Mouse (Mus musculus) spleen, postnatal 10 days (tissue): ENCODE results near the gene 5730596B20Rik.

Source experiments
- DNase-seq, 2 experiments: peaks; one replicate each; pipeline ENCODE4 v3.0.0; 2021 to 2022; ENCODE audit warnings: low spot score in 2 of 2

Gene 5730596B20Rik

GRCm38 (mm10) chr6:52176391-52176790, 907 bp upstream of the 5730596B20Rik start:
- no peak for DNase-seq

GRCm38 (mm10) chr6:52177806-52178205, 508 bp downstream of the 5730596B20Rik start:
- no peak for DNase-seq

GRCm38 (mm10) chr6:52178918-52179665, 1.8 kb downstream of the 5730596B20Rik start:
- DNase-seq = no peak

- no peak for DNase-seq
Measured at GRCm38 (mm10) chr6:52179690-52180089, 2.4 kb downstream of the 5730596B20Rik start.

- DNase-seq = no peak
Measured at GRCm38 (mm10) chr6:52180213-52180710, 3.0 kb downstream of the 5730596B20Rik start.

- DNase-seq = no peak
Measured at GRCm38 (mm10) chr6:52180726-52181125, 3.4 kb downstream of the 5730596B20Rik start.

GRCm38 (mm10) chr6:52182030-52182429, 4.7 kb downstream of the 5730596B20Rik start:
- no peak for DNase-seq

- no peak for DNase-seq
Measured at GRCm38 (mm10) chr6:52182793-52183192, 5.5 kb downstream of the 5730596B20Rik start.

GRCm38 (mm10) chr6:52183311-52184080, 6.2 kb downstream of the 5730596B20Rik start:
- no peak for DNase-seq

GRCm38 (mm10) chr6:52184668-52185067, 7.4 kb downstream of the 5730596B20Rik start:
- no peak for DNase-seq

GRCm38 (mm10) chr6:52185222-52185621, 7.9 kb downstream of the 5730596B20Rik start:
- DNase-seq = no peak

GRCm38 (mm10) chr6:52185834-52186233, 8.5 kb downstream of the 5730596B20Rik start:
- no peak for DNase-seq

- DNase-seq = no peak
Measured at GRCm38 (mm10) chr6:52186500-52186899, 9.2 kb downstream of the 5730596B20Rik start.

- DNase-seq = no peak
Measured at GRCm38 (mm10) chr6:52189172-52189591, 11.9 kb downstream of the 5730596B20Rik start.

GRCm38 (mm10) chr6:52189909-52190308, 12.6 kb downstream of the 5730596B20Rik start:
- no peak for DNase-seq

- no peak for DNase-seq
Measured at GRCm38 (mm10) chr6:52190410-52190809, 13.1 kb downstream of the 5730596B20Rik start.

GRCm38 (mm10) chr6:52190906-52191810, 13.9 kb downstream of the 5730596B20Rik start, which contains the start of gene Hoxa4:
Hoxa4 (minus strand) TSS chr6:52191753.
- no peak for DNase-seq

- peak; percentile 56 to 86 for DNase-seq
Measured at GRCm38 (mm10) chr6:52191860-52192550, 14.7 kb downstream of the 5730596B20Rik start.

GRCm38 (mm10) chr6:52194690-52195089, 17.4 kb downstream of the 5730596B20Rik start:
- DNase-seq = no peak

- no peak for DNase-seq
Measured at GRCm38 (mm10) chr6:52196811-52197210, 19.5 kb downstream of the 5730596B20Rik start.

GRCm38 (mm10) chr6:52197271-52197670, 20.0 kb downstream of the 5730596B20Rik start:
- no peak for DNase-seq
